Mouse (Mus musculus): ENCODE data around the gene Adamts18. TPM values are rescaled to one million over a fixed set of nuclear protein-coding genes. Genes with fewer than 3 reads are reported as not detected.

Adamts18 gene
- total and polyA plus RNA-seq, 2 experiments from 2014 or later = 4.0 to 6.2 TPM

DNA sequence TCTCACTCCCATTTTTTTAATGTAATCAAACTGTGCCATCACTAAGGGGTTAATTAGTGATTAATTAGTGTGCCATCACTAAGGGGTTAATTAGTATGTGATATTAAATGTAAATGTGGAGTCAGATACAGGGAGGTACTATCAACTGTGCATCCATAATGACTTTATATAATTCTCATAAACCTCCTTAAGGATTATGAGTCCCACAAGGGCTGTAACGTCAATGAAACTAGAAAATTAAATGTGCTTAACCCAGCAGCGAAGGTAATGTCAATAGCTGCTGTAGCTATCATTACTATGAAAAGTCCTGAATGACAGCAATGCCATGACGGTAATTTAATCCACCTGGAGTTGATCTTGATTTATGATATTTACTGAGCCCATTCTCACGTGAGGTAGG is 83.4 kb downstream of the Adamts18 start:
- WGBS = 70% methylated on average over 4 of the region's 4 CpGs
- no peak overlapping the region for H3K4me2 ChIP-seq (ENCODE audit: low read depth, low read length)
- DNase-seq (ENCODE audit: low spot score) = peak; percentile 1
- no peaks in the 10 kb centered on the region for H3K36me3 ChIP-seq (ENCODE audit: insufficient read depth, low read length)
- H3K9ac ChIP-seq (replicated peaks; ENCODE audit: low read length) = no peak overlapping the region
- no peak overlapping the region for H3K4me3 ChIP-seq (ENCODE audit: low read length)
- TF ChIP-seq CTCF (IDR thresholded peaks at IDR 0.05; ENCODE audit: low read depth) = no peak
- H3K27me3 ChIP-seq (ENCODE audit: insufficient read depth, low read length) = no peaks in the 10 kb centered on the region
- H3K4me1 ChIP-seq (ENCODE audit: insufficient read depth, low read length) = no peaks in the 10 kb centered on the region
- ATAC-seq = no peak
- H3K27ac ChIP-seq = no peak overlapping the region
- H3K9me3 ChIP-seq (ENCODE audit: low read length) = no peaks in the 10 kb centered on the region

DNA sequence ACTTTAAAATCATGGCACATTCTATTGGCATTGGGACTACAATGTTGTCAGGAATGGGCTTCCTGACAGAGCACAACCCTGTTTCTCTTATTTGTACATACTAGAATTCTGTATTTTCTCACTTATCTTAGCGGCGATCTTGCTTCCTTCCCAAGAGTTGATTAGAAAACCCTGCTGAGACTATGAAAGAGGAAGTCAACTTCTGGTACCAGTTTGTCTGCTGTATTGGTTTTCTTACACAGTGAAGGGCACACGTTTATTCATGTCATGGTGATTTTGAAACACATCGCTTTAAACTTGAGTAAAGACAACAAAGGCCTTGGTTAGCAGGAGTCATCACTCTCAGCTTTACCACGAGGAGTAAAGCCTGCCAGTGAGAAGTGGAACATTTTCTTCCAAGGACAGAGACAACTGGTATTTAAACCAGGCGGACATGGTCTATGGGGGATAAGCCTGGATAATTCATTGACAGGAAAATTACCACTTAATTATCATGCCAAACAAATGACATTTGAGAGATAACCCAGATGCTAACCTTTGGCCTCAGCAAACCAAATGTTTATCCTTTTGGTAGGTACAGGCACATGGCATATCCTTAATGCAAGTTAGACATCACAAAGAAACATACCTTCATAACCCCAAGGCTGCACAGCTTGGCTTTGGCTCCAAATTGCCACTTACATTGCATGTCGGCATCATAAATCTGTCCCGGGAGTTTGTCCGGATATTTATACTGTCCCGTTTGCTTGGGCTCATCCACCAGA is 84.8 kb downstream of the Adamts18 start:
- ATAC-seq (no peak), DNase-seq (ENCODE audit: low spot score) (peak; percentile 1)
- H3K9ac ChIP-seq (replicated peaks; ENCODE audit: low read length) = no peak overlapping the region
- TF ChIP-seq CTCF (IDR thresholded peaks at IDR 0.05; ENCODE audit: low read depth) = no peak
- H3K36me3 ChIP-seq (ENCODE audit: insufficient read depth, low read length) = no peaks in the 10 kb centered on the region
- no peaks in the 10 kb centered on the region for H3K27me3 ChIP-seq (ENCODE audit: insufficient read depth, low read length)
- no peak overlapping the region for H3K4me2 ChIP-seq (ENCODE audit: low read depth, low read length)
- 68% methylated on average over 10 of the region's 10 CpGs for WGBS
- H3K4me3 ChIP-seq (ENCODE audit: low read length) = no peak overlapping the region
- no peaks in the 10 kb centered on the region for H3K9me3 ChIP-seq (ENCODE audit: low read length)
- H3K4me1 ChIP-seq (ENCODE audit: insufficient read depth, low read length) = no peaks in the 10 kb centered on the region
- H3K27ac ChIP-seq = no peak overlapping the region

DNA sequence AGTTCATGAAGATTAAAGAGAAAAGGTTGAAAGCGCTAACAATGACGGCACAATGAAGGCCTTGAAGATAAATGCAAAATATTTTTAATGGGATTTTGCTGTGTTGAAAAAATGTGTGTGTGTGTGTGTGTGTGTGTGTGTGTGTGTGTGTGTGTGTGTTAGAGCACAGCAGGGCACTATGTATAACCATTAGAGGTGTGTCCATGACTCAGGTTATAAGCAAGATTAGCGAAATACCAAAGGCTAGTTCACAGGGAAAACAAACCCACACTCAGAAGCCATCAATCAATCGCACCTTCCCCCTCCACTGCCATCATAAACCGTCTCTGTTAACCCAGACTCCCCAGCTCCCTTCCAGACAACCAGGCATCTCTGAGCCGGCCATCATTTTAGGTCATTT is 86.4 kb downstream of the Adamts18 start:
- no peak overlapping the region for H3K4me2 ChIP-seq (ENCODE audit: low read depth, low read length)
- DNase-seq (ENCODE audit: low spot score) (no peak), ATAC-seq (no peak)
- no peaks in the 10 kb centered on the region for H3K4me1 ChIP-seq (ENCODE audit: insufficient read depth, low read length)
- H3K9ac ChIP-seq (replicated peaks; ENCODE audit: low read length) = no peak overlapping the region
- H3K36me3 ChIP-seq (ENCODE audit: insufficient read depth, low read length) = no peaks in the 10 kb centered on the region
- H3K27ac ChIP-seq = no peak overlapping the region
- H3K27me3 ChIP-seq (ENCODE audit: insufficient read depth, low read length) = no peaks in the 10 kb centered on the region
- no peak overlapping the region for H3K4me3 ChIP-seq (ENCODE audit: low read length)
- TF ChIP-seq CTCF (IDR thresholded peaks at IDR 0.05; ENCODE audit: low read depth) = no peak
- WGBS = 79% methylated on average over 6 of the region's 6 CpGs
- no peaks in the 10 kb centered on the region for H3K9me3 ChIP-seq (ENCODE audit: low read length)

DNA sequence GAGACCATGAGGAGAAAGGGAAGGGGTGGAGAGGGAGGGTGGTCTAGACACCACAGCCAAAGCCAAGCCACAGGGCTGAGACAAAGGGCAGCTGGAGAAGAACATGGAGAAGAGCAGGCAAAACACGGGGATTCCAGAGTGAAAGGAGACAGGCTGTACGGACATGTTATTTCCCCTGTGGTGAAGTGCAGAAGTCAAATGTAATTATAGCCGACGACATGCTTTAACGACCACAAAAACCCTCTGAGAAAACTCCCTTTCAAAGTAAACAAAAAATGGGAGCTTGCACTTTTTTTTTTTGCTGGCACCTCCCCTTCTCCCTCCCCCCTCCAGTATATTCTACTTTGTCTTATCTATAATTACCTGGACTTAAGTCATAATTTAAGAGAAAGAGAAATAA is 92.7 kb downstream of the Adamts18 start:
- Histone ChIP-seq H3K4me1 (ENCODE audit: insufficient read depth, low read length) (no peaks in the 10 kb centered on the region), H3K9me3 (ENCODE audit: low read length) (no peaks in the 10 kb centered on the region), H3K9ac (replicated peaks; ENCODE audit: low read length) (no peak overlapping the region), H3K36me3 (ENCODE audit: insufficient read depth, low read length) (no peaks in the 10 kb centered on the region), H3K27ac (no peak overlapping the region), H3K27me3 (ENCODE audit: insufficient read depth, low read length) (no peaks in the 10 kb centered on the region), H3K4me2 (ENCODE audit: low read depth, low read length) (no peak overlapping the region), H3K4me3 (ENCODE audit: low read length) (no peak overlapping the region)
- no peak for TF ChIP-seq CTCF (IDR thresholded peaks at IDR 0.05; ENCODE audit: low read depth)
- 54% methylated on average over 5 of the region's 5 CpGs for WGBS
- ATAC-seq (no peak), DNase-seq (ENCODE audit: low spot score) (no peak)

DNA sequence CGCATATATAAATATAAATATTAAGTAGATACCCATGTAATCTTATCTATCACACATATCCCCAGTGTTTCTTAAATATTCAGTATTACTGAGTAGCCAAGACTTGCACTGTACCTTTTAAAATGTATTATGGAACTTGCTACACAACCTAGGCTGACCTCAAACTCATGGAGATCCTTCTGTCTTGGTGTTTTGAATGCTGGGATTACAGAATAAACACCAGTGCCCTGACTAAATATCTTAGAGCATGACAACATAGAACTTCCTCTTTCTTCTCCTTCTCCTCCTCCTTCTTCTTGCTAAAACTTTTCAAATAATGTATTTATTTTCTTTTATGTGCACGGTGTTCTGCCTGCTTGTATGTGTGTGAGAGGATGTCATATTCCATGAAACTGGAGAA is 95.4 kb downstream of the Adamts18 start:
- no peak overlapping the region for H3K9ac ChIP-seq (replicated peaks; ENCODE audit: low read length)
- no peak for TF ChIP-seq CTCF (IDR thresholded peaks at IDR 0.05; ENCODE audit: low read depth)
- DNase-seq (ENCODE audit: low spot score) (no peak), ATAC-seq (no peak)
- no peaks in the 10 kb centered on the region for H3K9me3 ChIP-seq (ENCODE audit: low read length)
- no peaks in the 10 kb centered on the region for H3K4me1 ChIP-seq (ENCODE audit: insufficient read depth, low read length)
- no peak overlapping the region for H3K27ac ChIP-seq
- 86% methylated on average over 2 of the region's 2 CpGs for WGBS
- H3K4me2 ChIP-seq (ENCODE audit: low read depth, low read length) = no peak overlapping the region
- no peaks in the 10 kb centered on the region for H3K27me3 ChIP-seq (ENCODE audit: insufficient read depth, low read length)
- no peaks in the 10 kb centered on the region for H3K36me3 ChIP-seq (ENCODE audit: insufficient read depth, low read length)
- no peak overlapping the region for H3K4me3 ChIP-seq (ENCODE audit: low read length)

DNA sequence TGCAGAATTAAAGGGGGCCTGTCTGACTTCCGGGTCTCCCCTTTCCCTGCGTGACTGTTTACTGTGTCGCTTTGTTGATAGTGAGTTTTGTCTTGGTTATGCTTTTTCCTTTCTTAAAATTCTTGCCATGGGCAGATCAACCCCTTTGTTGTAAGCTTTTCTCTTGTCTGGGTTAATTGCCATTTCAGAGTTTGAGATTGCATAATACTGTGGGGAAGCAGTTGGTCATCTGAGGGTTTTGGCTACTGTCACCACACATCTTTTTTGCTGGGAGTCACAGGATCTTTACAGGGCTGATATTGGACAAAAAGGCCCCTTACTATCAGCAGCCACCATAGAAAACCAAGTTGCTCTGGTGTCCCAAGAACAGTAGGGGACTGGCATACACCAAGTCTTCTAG is 96.2 kb downstream of the Adamts18 start:
- Histone ChIP-seq H3K9me3 (ENCODE audit: low read length) (no peaks in the 10 kb centered on the region), H3K27ac (no peak overlapping the region), H3K4me2 (ENCODE audit: low read depth, low read length) (no peak overlapping the region), H3K4me3 (ENCODE audit: low read length) (no peak overlapping the region), H3K4me1 (ENCODE audit: insufficient read depth, low read length) (no peaks in the 10 kb centered on the region), H3K36me3 (ENCODE audit: insufficient read depth, low read length) (no peaks in the 10 kb centered on the region), H3K27me3 (ENCODE audit: insufficient read depth, low read length) (no peaks in the 10 kb centered on the region), H3K9ac (replicated peaks; ENCODE audit: low read length) (no peak overlapping the region)
- no peak for TF ChIP-seq CTCF (IDR thresholded peaks at IDR 0.05; ENCODE audit: low read depth)
- no peak for DNase-seq (ENCODE audit: low spot score)
- no peak for ATAC-seq
- WGBS = 93% methylated on average over 3 of the region's 3 CpGs

DNA sequence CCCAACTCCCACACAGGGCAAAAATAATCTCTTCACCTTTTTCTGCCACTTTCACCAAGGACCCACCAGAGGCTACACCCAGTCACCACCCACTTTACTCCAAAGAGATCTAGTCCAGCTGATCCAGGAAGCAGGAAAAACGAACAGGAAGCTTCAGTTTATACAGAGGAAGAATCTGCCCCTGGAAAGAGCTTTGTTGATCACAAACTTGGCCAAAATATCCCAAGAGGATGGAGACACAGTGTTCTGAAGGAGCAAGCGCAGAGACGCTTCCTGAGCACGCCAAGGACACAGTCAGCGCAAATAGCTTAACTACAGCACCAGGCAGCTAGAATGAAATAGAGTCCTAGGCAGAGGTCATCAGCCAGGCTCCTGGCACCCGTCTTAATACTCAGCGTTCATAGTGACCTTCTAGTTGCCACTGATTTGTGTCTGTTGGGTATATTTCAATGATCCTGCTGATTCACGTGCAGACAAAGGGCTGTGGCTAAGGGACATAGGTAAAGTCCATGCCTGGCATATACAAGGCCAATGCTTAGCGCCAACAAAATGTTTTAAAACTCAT is 113.0 kb downstream of the Adamts18 start:
- H3K9ac ChIP-seq (replicated peaks; ENCODE audit: low read length) = no peak overlapping the region
- H3K4me2 ChIP-seq (ENCODE audit: low read depth, low read length) = no peak overlapping the region
- no peaks in the 10 kb centered on the region for H3K4me1 ChIP-seq (ENCODE audit: insufficient read depth, low read length)
- TF ChIP-seq CTCF (IDR thresholded peaks at IDR 0.05; ENCODE audit: low read depth) = no peak
- ATAC-seq = no peak
- H3K36me3 ChIP-seq (ENCODE audit: insufficient read depth, low read length) = no peaks in the 10 kb centered on the region
- DNase-seq (ENCODE audit: low spot score) = no peak
- no peaks in the 10 kb centered on the region for H3K9me3 ChIP-seq (ENCODE audit: low read length)
- 86% methylated on average over 9 of the region's 9 CpGs for WGBS
- no peak overlapping the region for H3K4me3 ChIP-seq (ENCODE audit: low read length)
- H3K27ac ChIP-seq = no peak overlapping the region
- H3K27me3 ChIP-seq (ENCODE audit: insufficient read depth, low read length) = no peaks in the 10 kb centered on the region
